Mouse (Mus musculus) stomach, embryonic 16.5 days (tissue): ENCODE data around the gene Tubgcp5. TPM values are rescaled to one million over a fixed set of nuclear protein-coding genes. Genes with fewer than 3 reads are reported as not detected.

ENCODE experiments used
- ATAC-seq: fragments of 200-750 bp; cut with Nextera tagmentation; 2 replicates; pipeline ENCODE4 v1.8.0; 2017; ENCODE audit warnings: moderate number of reproducible peaks, moderate TSS enrichment; ENCODE audit not compliant: insufficient read depth, low FRiP score
- H3K27ac ChIP-seq: fragments of 300-500 bp; sonication (generic); 2 replicates; pipeline ENCODE4 v1.5.1; 2014; ENCODE audit warnings: low read length
- H3K27me3 ChIP-seq: fragments of 300-500 bp; sonication (generic); 2 replicates; pipeline ENCODE4 v1.6.1; 2014; ENCODE audit warnings: low read length, control low read depth, mixed read lengths; ENCODE audit not compliant: control insufficient read depth, insufficient read depth
- H3K36me3 ChIP-seq: fragments of 300-500 bp; sonication (generic); 2 replicates; pipeline ENCODE4 v1.6.1; 2014; ENCODE audit warnings: low read length; ENCODE audit not compliant: control insufficient read depth, insufficient read depth
- H3K4me1 ChIP-seq: fragments of 300-500 bp; sonication (generic); 2 replicates; pipeline ENCODE4 v1.6.1; 2014; ENCODE audit warnings: low read length, control low read depth, mixed read lengths; ENCODE audit not compliant: control insufficient read depth, insufficient read depth
- H3K4me2 ChIP-seq: fragments of 300-500 bp; sonication (generic); 2 replicates; pipeline ENCODE4 v1.6.1; 2014; ENCODE audit warnings: low read depth, low read length, mixed read lengths
- H3K4me3 ChIP-seq: fragments of 300-500 bp; sonication (generic); replicated peaks from 2 replicates; pipeline ENCODE4 v1.5.1; 2014; ENCODE audit warnings: mild to moderate bottlenecking, low read length
- H3K9ac ChIP-seq: fragments of 300-500 bp; sonication (generic); 2 replicates; pipeline ENCODE4 v1.6.1; 2014; ENCODE audit warnings: low read length
- H3K9me3 ChIP-seq: fragments of 300-500 bp; sonication (generic); replicated peaks from 2 replicates; pipeline ENCODE4 v1.6.1; 2016; ENCODE audit warnings: low read length, control low read depth; ENCODE audit not compliant: control insufficient read depth
- WGBS: fragments of 180-500 bp; shearing (Covaris S2); extraction: QIAGEN DNeasy Blood & Tissue Kit; methylation state at CpG from one replicate; pipeline ENCODE4 v1.1.7; 2014; 5-methylcytosine and 5-hydroxymethylcytosine counted together
- polyA plus RNA-seq: library from polyadenylated mRNA; unstranded; fragments of >200 nt; fragmentation: Nextera tagmentation; extraction: Ambion mirVana; gene quantifications from 2 replicates; pipeline ENCODE4 v1.2.1, GENCODE M21; 2015

The Tubgcp5 gene
- polyA plus RNA-seq, 1 experiment from 2014 or later: 31.5 TPM

DNA sequence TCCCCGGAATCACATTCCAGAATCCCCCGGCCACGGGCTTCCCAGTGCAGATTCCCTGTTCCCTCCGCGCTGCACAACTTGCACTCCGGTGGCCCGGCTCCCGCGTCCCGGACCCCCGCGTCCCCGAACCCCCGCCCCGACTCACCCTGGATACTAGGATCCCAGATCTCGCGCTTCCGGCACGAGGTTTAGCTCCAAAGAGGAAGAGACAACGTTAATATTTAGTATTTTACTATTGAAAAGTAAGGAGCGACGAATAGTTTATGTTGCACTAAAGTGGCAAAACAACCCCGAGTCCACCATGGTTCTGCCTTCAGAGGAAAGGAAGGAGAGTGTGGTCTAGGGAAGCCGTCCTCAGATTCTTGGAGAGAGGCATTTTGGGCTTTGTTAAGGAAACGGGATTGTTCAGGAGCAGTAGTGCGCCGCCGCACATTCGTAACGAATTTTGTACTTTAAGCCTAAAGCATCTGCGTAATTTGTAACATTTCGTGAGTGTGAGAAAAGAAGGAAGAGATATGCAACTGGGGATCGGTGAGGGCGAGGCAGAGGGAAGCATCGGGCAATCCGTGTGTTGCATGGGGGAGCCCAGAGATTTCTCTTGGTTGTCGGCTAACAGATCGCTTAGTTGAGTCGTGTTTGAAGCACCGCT lies 48.7 kb downstream of the Tubgcp5 start:
- peak overlapping the region; percentile 96 for H3K4me2 ChIP-seq
- H3K36me3 ChIP-seq: no peaks in the 10 kb centered on the region
- H3K9ac ChIP-seq: peak overlapping the region; percentile 95
- peaks cover 10% of the 10 kb centered on the region; the same call in 1 of the 2 replicates for H3K4me1 ChIP-seq
- WGBS: under 1% methylated on average over 40 of the region's 40 CpGs
- H3K9me3 ChIP-seq: no peaks in the 10 kb centered on the region
- peak overlapping the region; percentile 97 for H3K27ac ChIP-seq
- H3K27me3 ChIP-seq: no peaks in the 10 kb centered on the region
- H3K4me3 ChIP-seq: peak overlapping the region; percentile 83
- ATAC-seq: no peak; the same call in 1 of the 2 replicates

DNA sequence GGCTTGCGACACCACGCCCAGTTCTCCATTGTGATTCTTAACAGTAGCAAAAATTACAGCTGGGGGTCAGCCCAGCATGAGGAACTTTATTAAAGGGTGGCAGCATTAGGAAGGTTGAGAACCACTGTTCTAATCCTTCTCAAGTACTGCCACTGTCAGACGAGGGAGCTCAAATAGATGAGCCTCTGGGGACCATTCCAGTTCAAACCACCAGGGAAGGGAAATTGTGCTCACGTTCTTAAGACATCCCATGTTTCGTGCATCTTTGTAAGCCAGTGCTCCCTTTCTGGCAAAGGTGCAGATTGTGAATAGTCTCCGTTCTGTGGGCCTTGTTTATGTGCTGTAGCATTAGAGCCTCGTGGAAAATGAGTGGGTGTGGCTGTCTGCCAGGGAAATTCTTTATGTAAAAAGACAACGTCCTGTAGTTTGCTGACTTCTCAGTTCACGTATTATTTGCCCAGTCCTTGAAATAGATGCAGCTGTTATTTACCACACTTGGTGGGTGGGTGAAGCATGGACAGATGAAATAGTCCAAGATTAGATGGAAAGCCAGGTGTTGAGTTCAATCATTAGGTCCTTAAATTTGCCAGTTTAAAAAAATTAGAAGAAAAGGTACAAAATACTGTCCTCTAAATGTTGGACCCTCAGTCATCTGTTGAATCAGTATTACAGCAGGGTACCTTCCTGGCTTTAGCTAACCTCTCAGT lies 52.8 kb downstream of the Tubgcp5 start:
- WGBS: 45% methylated on average over 9 of the region's 9 CpGs
- Histone ChIP-seq H3K4me1 (peaks cover 29% of the 10 kb centered on the region), H3K9ac (no peak overlapping the region), H3K27me3 (no peaks in the 10 kb centered on the region), H3K27ac (no peak overlapping the region), H3K4me3 (no peak overlapping the region), H3K36me3 (no peaks in the 10 kb centered on the region), H3K9me3 (no peaks in the 10 kb centered on the region), H3K4me2 (no peak overlapping the region)
- ATAC-seq: no peak

DNA sequence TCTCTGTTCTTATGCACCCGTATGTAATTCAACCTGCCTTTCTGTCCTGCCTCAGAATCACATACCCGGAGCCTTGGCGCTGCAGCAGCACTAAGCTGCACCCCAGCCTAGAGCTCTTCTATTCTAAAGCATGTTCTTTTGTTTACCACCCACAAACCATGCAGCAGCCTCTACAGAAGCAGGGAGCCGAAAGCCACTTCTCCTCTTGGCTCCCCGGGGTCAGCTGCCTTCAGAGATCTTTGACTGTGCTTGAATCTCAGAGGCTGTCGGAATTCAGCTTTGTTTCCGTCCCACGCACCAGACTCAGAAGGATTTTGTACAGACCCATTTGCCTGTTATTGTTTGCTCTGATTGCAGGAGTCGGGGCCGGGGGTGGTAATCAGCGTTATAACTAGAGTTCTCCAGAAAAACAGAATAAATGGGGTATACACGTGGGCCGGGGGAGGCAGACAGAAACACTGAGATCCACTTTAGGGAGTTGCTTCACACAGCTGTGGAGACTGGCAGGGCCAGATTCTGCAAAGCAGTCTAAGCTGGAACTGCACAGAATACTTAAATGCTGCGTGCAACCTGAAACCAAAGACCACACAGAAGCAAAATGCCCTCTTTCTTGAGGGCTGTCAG lies 56.1 kb downstream of the Tubgcp5 start:
- peaks cover 24% of the 10 kb centered on the region for H3K4me1 ChIP-seq
- no peak overlapping the region for H3K4me3 ChIP-seq
- no peaks in the 10 kb centered on the region for H3K27me3 ChIP-seq
- 39% methylated on average over 14 of the region's 14 CpGs for WGBS
- no peak for ATAC-seq
- no peaks in the 10 kb centered on the region for H3K9me3 ChIP-seq
- no peaks in the 10 kb centered on the region for H3K36me3 ChIP-seq
- no peak overlapping the region for H3K4me2 ChIP-seq
- H3K27ac ChIP-seq: 0 out of 2 replicates have a peak overlapping the region, but pooled peaks have one; percentile 1
- peak overlapping the region; percentile 16; the same call in 1 of the 2 replicates for H3K9ac ChIP-seq

DNA sequence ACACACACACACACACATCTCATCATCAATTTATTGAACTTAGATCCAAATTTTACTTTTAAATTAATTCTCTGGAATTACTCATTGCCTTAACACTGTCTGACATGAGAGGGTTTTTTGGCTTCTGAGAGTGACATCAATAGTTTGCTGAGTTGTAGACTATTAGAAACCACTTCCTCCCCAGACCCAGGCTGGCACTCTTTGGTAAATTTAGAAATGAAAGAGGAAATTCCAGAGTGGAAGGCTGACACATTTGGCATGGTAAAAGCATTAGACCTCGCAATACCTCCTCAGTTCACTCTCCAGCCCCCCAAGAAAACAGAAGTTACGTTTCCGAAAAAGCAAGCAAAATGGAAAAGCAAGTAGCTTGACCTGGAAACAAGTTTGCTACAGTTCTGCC lies 58.8 kb downstream of the Tubgcp5 start:
- Histone ChIP-seq H3K9me3 (no peaks in the 10 kb centered on the region), H3K4me3 (no peak overlapping the region), H3K9ac (no peak overlapping the region), H3K27me3 (no peaks in the 10 kb centered on the region), H3K27ac (no peak overlapping the region), H3K36me3 (no peaks in the 10 kb centered on the region), H3K4me2 (no peak overlapping the region), H3K4me1 (peaks cover 19% of the 10 kb centered on the region)
- no peak for ATAC-seq
- 76% methylated on average over 3 of the region's 3 CpGs for WGBS

DNA sequence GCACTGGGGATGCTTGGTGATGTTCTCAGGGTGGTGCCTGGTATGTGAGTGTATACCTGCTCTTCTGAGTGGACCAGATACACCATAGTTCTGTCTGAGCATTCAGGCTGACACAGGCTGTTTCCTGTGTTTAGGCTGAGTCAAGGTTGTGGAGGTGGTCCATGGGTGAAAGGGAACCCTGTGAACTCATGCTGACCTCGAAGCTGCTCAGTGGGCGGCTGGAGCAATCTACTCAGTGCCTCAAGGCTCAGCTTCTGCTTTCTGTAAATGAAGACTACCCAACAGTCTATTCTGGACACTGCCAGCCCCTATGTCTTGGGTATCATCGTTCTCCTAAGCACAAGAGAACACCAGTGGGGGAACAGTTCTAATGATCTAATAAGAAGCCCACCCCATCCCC lies 61.6 kb downstream of the Tubgcp5 start:
- WGBS: 68% methylated on average over 3 of the region's 3 CpGs

DNA sequence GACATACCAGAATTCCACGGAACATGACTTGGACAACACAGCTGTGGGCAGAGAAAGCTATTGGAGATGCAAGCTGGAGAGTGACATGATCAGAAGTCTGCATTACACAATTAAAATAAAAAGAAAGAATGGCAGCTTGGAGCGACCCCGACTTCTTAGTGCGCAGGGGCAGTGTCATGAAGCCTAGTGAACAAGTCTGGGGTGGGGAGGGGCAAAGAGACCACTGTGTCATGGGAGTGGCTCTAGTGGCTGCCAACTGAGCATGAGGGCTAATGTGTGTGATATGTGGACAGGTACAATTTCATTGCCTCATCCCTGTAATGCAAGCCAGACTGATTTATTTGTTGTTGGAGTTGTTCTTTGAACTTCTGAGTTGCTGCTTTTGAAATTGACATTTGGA lies 62.8 kb downstream of the Tubgcp5 start:
- 94% methylated on average over 4 of the region's 4 CpGs for WGBS
- peaks cover 4% of the 10 kb centered on the region; the same call in 1 of the 2 replicates for H3K4me1 ChIP-seq
- H3K27me3 ChIP-seq: no peaks in the 10 kb centered on the region
- H3K9me3 ChIP-seq: no peaks in the 10 kb centered on the region
- no peak overlapping the region for H3K9ac ChIP-seq
- no peak overlapping the region for H3K4me2 ChIP-seq
- H3K27ac ChIP-seq: no peak overlapping the region
- no peaks in the 10 kb centered on the region for H3K36me3 ChIP-seq
- H3K4me3 ChIP-seq: no peak overlapping the region
- no peak for ATAC-seq

More for the DNA sequence above, 61.6 kb downstream of the Tubgcp5 start:
- no peaks in the 10 kb centered on the region for H3K27me3 ChIP-seq
- H3K9ac ChIP-seq: no peak overlapping the region
- H3K4me3 ChIP-seq: no peak overlapping the region
- no peaks in the 10 kb centered on the region for H3K36me3 ChIP-seq
- H3K9me3 ChIP-seq: no peaks in the 10 kb centered on the region
- no peak for ATAC-seq
- H3K4me2 ChIP-seq: no peak overlapping the region
- H3K4me1 ChIP-seq: peaks cover 10% of the 10 kb centered on the region
- no peak overlapping the region for H3K27ac ChIP-seq

DNA sequence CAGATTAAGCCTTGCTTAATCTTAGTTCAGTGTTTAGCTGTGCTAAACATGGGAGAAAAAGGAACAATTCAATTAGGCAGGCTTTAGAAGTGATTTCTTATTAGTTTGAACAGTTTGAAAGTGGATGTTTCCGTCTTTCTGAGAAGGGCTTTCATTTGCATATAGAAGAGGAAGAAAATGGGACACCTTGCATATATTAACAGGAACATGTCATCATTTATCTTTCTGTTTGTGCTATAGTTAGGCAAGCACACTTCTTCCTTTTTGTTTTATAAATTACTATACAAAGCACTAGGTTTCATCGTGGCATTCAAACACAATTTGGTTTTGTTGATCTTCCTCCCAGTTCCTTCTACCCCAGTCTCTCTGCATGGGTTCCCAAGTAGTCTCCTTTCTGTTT lies 63.8 kb downstream of the Tubgcp5 start:
- WGBS: 73% methylated on average over 2 of the region's 2 CpGs
- H3K27me3 ChIP-seq: no peaks in the 10 kb centered on the region
- no peak for ATAC-seq

DNA sequence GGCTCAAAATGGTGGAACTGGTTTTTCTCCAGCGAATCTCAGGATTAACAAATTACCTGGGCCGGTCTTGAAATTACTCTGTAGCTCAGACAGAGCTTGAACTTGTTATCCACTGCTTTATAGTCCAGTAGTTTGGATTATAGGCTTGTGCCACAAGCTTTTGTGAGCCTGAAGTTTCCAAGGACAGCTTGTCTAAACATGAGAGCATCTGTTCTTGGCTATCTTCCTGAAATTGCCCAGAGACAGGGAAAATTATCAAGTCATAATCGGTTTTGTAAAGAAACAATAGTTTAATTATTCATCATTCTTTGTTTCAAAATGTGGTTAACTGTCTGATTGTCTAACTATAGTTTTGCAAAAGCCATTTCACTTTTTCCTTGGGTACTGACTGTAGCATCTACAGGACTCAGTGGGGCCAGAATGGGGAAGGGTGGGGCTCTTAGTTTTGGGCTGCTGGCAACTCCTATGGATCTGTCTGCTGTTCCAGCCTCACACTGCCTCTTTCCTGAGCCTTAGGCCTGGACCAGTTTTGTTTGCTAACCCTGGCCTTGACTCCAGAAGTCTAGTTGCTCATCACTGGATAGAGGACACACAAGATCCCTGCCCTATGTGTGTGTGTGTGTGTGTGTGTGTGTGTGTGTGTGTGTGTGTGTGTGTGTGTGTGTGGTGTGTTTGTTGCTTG lies 65.0 kb downstream of the Tubgcp5 start:
- Histone ChIP-seq H3K9me3 (no peaks in the 10 kb centered on the region), H3K4me1 (peaks cover 4% of the 10 kb centered on the region; the same call in 1 of the 2 replicates), H3K36me3 (no peaks in the 10 kb centered on the region), H3K9ac (no peak overlapping the region), H3K4me2 (no peak overlapping the region), H3K27ac (no peak overlapping the region), H3K27me3 (no peaks in the 10 kb centered on the region), H3K4me3 (no peak overlapping the region)
- no peak for ATAC-seq
- WGBS: 76% methylated on average over 3 of the region's 3 CpGs

More for the DNA sequence above, 63.8 kb downstream of the Tubgcp5 start:
- no peak overlapping the region for H3K4me3 ChIP-seq
- no peaks in the 10 kb centered on the region for H3K36me3 ChIP-seq
- H3K9me3 ChIP-seq: no peaks in the 10 kb centered on the region
- H3K4me2 ChIP-seq: no peak overlapping the region
- H3K27ac ChIP-seq: no peak overlapping the region
- no peak overlapping the region for H3K9ac ChIP-seq
- peaks cover 4% of the 10 kb centered on the region; the same call in 1 of the 2 replicates for H3K4me1 ChIP-seq
